Mouse (Mus musculus) liver, embryonic 12.5 days (tissue): Measurements from ENCODE around the gene R3hdm1. TPM values are rescaled to one million over a fixed set of nuclear protein-coding genes. Genes with fewer than 3 reads are reported as not detected.
"Not testable (repeated sequence)": the region's sequence is repeated elsewhere in the genome, so short reads cannot be mapped to it uniquely, and the experiment has no call there.

Source experiments
- ATAC-seq: fragments of 200-750 bp; cut with Nextera tagmentation; 2 replicates; pipeline ENCODE4 v1.8.0; 2017; ENCODE audit warnings: moderate number of reproducible peaks, mild to moderate bottlenecking, moderate library complexity
- H3K27ac ChIP-seq: fragments of 300-500 bp; sonication (generic); 2 replicates; pipeline ENCODE4 v1.5.1; 2016; ENCODE audit warnings: mild to moderate bottlenecking
- H3K27me3 ChIP-seq: fragments of 300-500 bp; sonication (generic); replicated peaks from 2 replicates; pipeline ENCODE4 v1.6.1; 2016; ENCODE audit warnings: mild to moderate bottlenecking, moderate library complexity
- H3K36me3 ChIP-seq: fragments of 300-500 bp; sonication (generic); 2 replicates; pipeline ENCODE4 v1.6.1; 2016; ENCODE audit warnings: mild to moderate bottlenecking, moderate library complexity
- H3K4me1 ChIP-seq: fragments of 300-500 bp; sonication (generic); 2 replicates; pipeline ENCODE4 v1.6.1; 2016
- H3K4me2 ChIP-seq: fragments of 300-500 bp; sonication (generic); 2 replicates; pipeline ENCODE4 v1.6.1; 2016; ENCODE audit warnings: mild to moderate bottlenecking, moderate library complexity
- H3K4me3 ChIP-seq: fragments of 300-500 bp; sonication (generic); 2 replicates; pipeline ENCODE4 v1.5.1; 2016; ENCODE audit warnings: mild to moderate bottlenecking, moderate library complexity
- H3K9ac ChIP-seq: fragments of 300-500 bp; sonication (generic); 2 replicates; pipeline ENCODE4 v1.6.1; 2016; ENCODE audit warnings: mild to moderate bottlenecking, moderate library complexity
- H3K9me3 ChIP-seq: fragments of 300-500 bp; sonication (generic); replicated peaks from 2 replicates; pipeline ENCODE4 v1.6.1; 2016; ENCODE audit warnings: mild to moderate bottlenecking, moderate library complexity
- WGBS: fragments of 180-500 bp; shearing (Covaris S2); methylation state at CpG from one replicate; pipeline ENCODE4 v1.1.7; 2016; ENCODE audit not compliant: insufficient replicate concordance; 5-methylcytosine and 5-hydroxymethylcytosine counted together
- polyA plus RNA-seq: library from polyadenylated mRNA; unstranded; fragments of >200 nt; fragmentation: Nextera tagmentation; extraction: Ambion mirVana; gene quantifications from 2 replicates; pipeline ENCODE4 v1.2.1, GENCODE M21; 2016

Gene R3hdm1
- polyA plus RNA-seq, 1 experiment from 2014 or later, result 48.7 TPM

- no peaks in the 10 kb centered on the region for H3K9me3 ChIP-seq
- H3K4me2 ChIP-seq, result no peak overlapping the region
- H3K4me3 ChIP-seq, result no peak overlapping the region
- H3K36me3 ChIP-seq, result peaks cover 14% of the 10 kb centered on the region
- no peaks in the 10 kb centered on the region for H3K27me3 ChIP-seq
- 78% methylated on average over 2 of the region's 2 CpGs for WGBS
- peaks cover 8% of the 10 kb centered on the region for H3K4me1 ChIP-seq
- no peak overlapping the region for H3K9ac ChIP-seq
- ATAC-seq, result no peak
- H3K27ac ChIP-seq, result no peak overlapping the region
These were observed 25.3 kb upstream of the R3hdm1 start for GRCm38 (mm10) chr1:128077788-128078187.

GRCm38 (mm10) chr1:128078646-128079045 lies 24.5 kb upstream of the R3hdm1 start:
- no peak for ATAC-seq

DNA sequence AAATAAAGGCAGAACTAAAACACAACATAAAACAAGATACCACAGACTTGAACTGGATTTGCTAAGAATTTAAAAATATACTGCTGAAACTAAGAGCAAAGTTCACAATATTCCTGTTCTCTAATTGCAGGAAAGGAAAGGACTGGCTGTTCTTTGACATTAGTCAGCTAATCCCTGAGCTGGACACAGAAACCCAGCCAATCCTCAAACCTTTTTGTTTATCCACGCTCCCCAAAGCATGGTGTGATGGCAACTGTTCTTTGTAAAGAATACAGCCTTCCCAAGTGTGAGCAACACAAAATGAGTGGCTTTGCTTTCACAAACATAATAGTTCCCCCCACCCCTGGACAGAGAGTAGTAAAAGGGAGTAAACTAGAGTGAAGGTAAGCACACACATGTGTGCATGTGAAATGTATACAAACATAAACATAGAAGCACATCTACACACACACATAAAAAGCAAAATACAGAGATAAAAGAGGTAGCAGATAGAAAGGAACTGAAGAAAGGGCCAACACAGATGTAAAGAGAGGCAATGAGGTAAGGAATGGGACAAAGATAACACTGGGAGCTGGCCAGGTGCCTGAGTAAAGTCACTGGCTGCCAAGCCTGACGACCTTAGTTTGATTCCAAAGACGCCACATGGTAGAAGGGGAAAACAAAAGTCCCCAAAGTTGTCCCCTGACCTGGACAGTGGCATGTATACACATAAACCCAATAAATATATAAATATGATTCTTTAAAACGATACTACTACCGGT lies 22.0 kb upstream of the R3hdm1 start:
- no peak for ATAC-seq
- WGBS, result 79% methylated on average over 5 of the region's 5 CpGs

More at GRCm38 (mm10) chr1:128078646-128079045, 24.5 kb upstream of the R3hdm1 start:
- no peak overlapping the region for H3K9ac ChIP-seq
- H3K27me3 ChIP-seq, result no peaks in the 10 kb centered on the region
- H3K27ac ChIP-seq, result no peak overlapping the region
- no peaks in the 10 kb centered on the region for H3K9me3 ChIP-seq
- no peak overlapping the region for H3K4me2 ChIP-seq
- peaks cover 8% of the 10 kb centered on the region for H3K4me1 ChIP-seq
- peaks cover 14% of the 10 kb centered on the region for H3K36me3 ChIP-seq
- H3K4me3 ChIP-seq, result no peak overlapping the region
- WGBS, result 84% methylated on average over 1 of the region's 1 CpGs

DNA sequence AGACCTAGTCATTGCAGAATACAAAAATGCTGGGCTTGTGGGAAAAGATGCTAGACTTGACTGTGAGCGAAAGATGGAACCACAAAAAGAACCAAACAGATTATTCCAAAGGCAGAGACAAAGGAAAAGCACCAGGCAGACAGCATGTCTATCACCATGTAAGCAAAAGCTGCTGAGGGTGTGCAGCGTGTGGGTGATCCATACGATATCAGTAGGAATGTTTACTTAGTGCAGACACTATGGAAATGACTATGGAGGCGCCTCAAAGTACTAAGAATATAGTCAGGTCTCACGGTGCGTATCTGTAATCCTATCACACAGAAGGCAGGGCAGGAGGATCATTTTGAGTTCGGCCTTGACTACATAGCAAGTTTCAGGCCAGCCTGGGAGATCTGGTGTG lies 21.2 kb upstream of the R3hdm1 start:
- peaks cover 14% of the 10 kb centered on the region for H3K36me3 ChIP-seq
- no peak for ATAC-seq
- WGBS, result 84% methylated on average over 7 of the region's 7 CpGs
- no peaks in the 10 kb centered on the region for H3K9me3 ChIP-seq
- H3K9ac ChIP-seq, result no peak overlapping the region
- H3K4me1 ChIP-seq, result peaks cover 8% of the 10 kb centered on the region
- no peaks in the 10 kb centered on the region for H3K27me3 ChIP-seq
- no peak overlapping the region for H3K4me2 ChIP-seq
- no peak overlapping the region for H3K27ac ChIP-seq
- no peak overlapping the region for H3K4me3 ChIP-seq

More for the DNA sequence above, 22.0 kb upstream of the R3hdm1 start:
- no peak overlapping the region for H3K9ac ChIP-seq
- H3K36me3 ChIP-seq, result peaks cover 11% of the 10 kb centered on the region
- H3K27ac ChIP-seq, result no peak overlapping the region
- no peaks in the 10 kb centered on the region for H3K27me3 ChIP-seq
- H3K4me1 ChIP-seq, result peaks cover 8% of the 10 kb centered on the region
- H3K4me3 ChIP-seq, result no peak overlapping the region
- H3K9me3 ChIP-seq, result no peaks in the 10 kb centered on the region
- no peak overlapping the region for H3K4me2 ChIP-seq

DNA sequence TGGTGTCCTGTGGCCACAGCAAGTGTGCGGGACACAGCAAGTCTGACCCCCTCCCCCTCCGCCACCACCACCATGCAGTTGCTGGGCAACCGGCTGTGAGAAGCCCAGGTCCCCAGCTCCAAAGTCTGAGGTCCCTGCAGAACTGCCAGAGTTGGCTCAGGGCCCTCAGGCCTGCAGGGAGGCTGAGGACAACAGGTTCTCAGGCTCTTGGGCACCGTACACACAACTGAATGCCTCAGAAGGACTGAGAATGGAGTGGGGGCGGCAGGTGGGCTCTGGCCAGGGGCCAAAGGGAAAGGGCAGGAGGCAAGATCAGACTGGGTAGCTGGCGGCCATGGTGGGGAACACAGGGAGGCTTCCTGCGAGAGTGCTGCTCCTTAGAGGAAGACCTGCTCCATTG lies 20.3 kb upstream of the R3hdm1 start:
- Histone ChIP-seq H3K27ac (no peak overlapping the region), H3K4me2 (no peak overlapping the region), H3K4me3 (no peak overlapping the region), H3K27me3 (no peaks in the 10 kb centered on the region), H3K9ac (no peak overlapping the region), H3K4me1 (peaks cover 8% of the 10 kb centered on the region), H3K9me3 (no peaks in the 10 kb centered on the region), H3K36me3 (peaks cover 14% of the 10 kb centered on the region)
- ATAC-seq, result no peak
- 83% methylated on average over 7 of the region's 7 CpGs for WGBS

GRCm38 (mm10) chr1:128094686-128095085 lies 8.4 kb upstream of the R3hdm1 start:
- Histone ChIP-seq H3K9me3 (no peaks in the 10 kb centered on the region), H3K36me3 (peaks cover 23% of the 10 kb centered on the region), H3K9ac (no peak overlapping the region), H3K4me1 (peaks cover 11% of the 10 kb centered on the region), H3K4me3 (no peak overlapping the region), H3K27me3 (no peaks in the 10 kb centered on the region), H3K4me2 (no peak overlapping the region), H3K27ac (no peak overlapping the region)
- ATAC-seq, result no peak
- WGBS, result 76% methylated on average over 1 of the region's 2 CpGs

DNA sequence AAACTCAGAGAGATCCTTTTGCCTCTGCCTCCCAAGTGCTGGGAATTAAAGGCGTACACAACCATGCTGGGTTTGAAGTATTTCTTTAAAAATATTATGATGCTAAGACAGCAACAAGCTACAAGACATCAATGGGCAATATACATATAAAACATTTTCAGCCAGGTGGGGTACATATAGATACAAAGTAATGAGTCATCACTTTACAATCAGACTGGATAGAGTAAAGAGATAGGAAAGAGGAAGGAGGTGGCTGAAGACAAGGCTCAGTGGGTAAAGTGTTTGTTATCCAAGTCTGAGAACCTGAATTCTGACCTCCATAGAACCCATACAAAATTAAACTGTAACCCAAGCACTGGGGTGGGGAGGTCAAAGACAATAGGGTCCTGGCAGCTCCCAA lies 4.8 kb upstream of the R3hdm1 start:
- H3K9ac ChIP-seq, result no peak overlapping the region
- H3K27me3 ChIP-seq, result no peaks in the 10 kb centered on the region
- peaks cover 24% of the 10 kb centered on the region for H3K4me1 ChIP-seq
- WGBS, result 90% methylated on average over 1 of the region's 1 CpGs
- no peaks in the 10 kb centered on the region for H3K36me3 ChIP-seq
- ATAC-seq, result no peak
- H3K4me2 ChIP-seq, result no peak overlapping the region
- no peak overlapping the region for H3K4me3 ChIP-seq
- no peaks in the 10 kb centered on the region for H3K9me3 ChIP-seq
- no peak overlapping the region for H3K27ac ChIP-seq

DNA sequence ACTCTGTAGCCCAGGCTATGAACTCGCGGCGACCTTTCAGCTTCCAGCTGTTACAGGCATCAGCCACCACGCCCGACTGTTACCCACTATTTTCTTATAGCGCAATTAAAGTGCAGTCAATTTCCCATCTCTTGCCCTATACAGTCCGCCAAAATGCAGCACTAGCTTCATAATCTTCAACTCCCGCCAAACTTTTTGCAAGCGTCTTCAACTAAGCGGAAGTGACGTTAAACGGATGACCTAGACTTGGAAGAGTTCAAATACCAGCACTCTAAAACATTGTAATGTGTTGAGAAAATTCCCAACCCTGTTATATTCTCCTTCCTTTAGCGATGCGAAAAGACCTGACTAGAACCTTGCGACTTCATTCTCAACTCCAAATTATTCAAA lies 855 bp upstream of the R3hdm1 start:
- peak overlapping the region; percentile 71 for H3K4me2 ChIP-seq
- H3K27me3 ChIP-seq, result no peaks in the 10 kb centered on the region
- peak; percentile 53 for ATAC-seq
- under 1% methylated on average over 15 of the region's 15 CpGs for WGBS
- peaks cover 49% of the 10 kb centered on the region for H3K4me1 ChIP-seq
- H3K36me3 ChIP-seq, result no peaks in the 10 kb centered on the region
- H3K27ac ChIP-seq, result peak overlapping the region; percentile 85
- H3K9me3 ChIP-seq, result no peaks in the 10 kb centered on the region
- H3K9ac ChIP-seq, result peak overlapping the region; percentile 74
- peak overlapping the region; percentile 96 for H3K4me3 ChIP-seq

DNA sequence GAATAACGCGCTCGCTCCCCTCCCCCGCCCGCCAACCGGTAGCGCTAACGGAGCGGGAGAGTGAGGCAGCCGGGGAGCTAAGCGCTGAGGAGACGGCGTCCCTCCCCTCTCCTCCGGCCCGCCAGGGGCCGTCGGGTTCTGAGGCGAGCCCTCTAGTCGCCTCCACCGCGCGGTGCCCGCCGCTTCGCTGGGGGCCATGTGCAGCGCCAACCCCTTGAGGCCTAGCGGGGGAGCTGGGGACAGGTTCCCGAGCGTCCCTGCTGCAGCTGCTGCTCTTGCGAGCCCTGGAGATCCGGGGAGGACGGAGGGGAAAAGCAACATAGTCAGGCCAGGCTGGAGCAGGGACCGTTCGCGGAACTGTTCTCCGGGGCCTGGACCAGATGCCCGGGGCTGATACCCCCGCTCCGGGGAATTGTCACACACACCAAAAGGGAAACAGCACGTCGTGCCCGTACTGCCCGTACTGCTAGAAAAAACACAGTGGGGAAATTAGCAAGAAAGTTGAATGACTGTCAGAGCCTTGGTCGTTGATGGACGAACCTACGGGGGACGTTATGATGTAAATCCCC lies 503 bp downstream of the R3hdm1 start:
- H3K36me3 ChIP-seq, result no peaks in the 10 kb centered on the region
- H3K4me1 ChIP-seq, result peaks cover 54% of the 10 kb centered on the region
- ATAC-seq, result peak; percentile 58
- peak overlapping the region; percentile 95 for H3K27ac ChIP-seq
- H3K9me3 ChIP-seq, result no peaks in the 10 kb centered on the region
- H3K9ac ChIP-seq, result peak overlapping the region; percentile 94
- H3K4me2 ChIP-seq, result peak overlapping the region; percentile 76
- under 1% methylated on average over 43 of the region's 47 CpGs for WGBS
- H3K27me3 ChIP-seq, result no peaks in the 10 kb centered on the region
- peak overlapping the region; percentile 96 for H3K4me3 ChIP-seq

DNA sequence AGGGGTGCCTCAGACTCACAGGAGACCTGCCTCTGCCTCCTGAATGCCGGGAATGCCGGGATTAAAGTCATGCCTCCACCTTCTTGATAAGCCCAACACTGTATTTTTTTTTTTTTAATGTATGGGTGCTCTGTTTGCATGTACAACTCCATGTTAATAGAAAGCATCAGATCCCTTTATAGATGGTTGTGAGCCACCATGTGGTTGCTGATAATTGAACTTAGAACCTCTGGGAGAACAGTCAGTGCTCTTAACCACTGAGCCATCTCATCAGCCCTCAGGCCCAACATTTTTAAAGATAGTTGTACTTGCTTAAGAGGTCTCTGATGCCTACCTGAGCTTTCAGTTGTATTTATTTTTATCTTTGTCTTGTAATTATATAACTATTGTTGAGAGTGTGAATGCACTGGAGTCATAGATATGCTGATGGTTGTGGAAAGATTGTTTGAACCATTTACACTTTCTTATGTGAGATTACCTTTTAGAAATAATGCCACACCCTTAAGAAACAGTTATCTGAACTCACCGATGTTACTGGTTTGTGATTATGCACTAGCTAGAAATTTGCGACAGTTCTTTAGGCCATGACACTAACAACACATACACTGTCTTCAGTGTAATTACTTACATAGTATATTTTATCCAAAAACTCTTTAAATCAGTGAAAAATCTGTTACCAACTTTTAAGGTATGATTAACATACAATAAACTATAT lies 18.0 kb downstream of the R3hdm1 start:
- peak; percentile 55 for ATAC-seq
- no peak overlapping the region for H3K4me2 ChIP-seq

DNA sequence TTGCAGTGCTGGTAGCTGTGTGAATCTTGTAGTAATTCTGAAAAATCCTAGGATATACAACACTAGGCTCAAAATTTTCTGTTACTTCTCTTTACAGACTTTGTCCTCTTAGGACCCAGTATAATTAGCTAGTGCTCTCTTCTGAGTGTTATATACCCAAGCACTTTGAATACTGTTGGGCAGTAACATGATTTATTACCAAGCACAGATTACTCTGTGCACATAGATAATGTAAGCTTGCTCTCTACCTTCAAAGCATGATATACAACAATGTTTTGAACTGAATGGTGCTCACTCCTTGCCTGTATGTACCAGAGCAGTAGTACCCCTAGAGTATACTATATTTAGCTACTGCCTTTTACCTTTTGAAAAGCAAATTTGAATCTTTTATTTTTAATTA lies 33.1 kb downstream of the R3hdm1 start:
- H3K27me3 ChIP-seq, H3K4me3 ChIP-seq, ATAC-seq, H3K9me3 ChIP-seq, H3K36me3 ChIP-seq, H3K27ac ChIP-seq, H3K9ac ChIP-seq, H3K4me2 ChIP-seq, H3K4me1 ChIP-seq: not testable (repeated sequence)

More for the DNA sequence above, 18.0 kb downstream of the R3hdm1 start:
- Histone ChIP-seq H3K36me3 (peaks cover 11% of the 10 kb centered on the region; the same call in 1 of the 2 replicates), H3K27me3 (no peaks in the 10 kb centered on the region), H3K9me3 (no peaks in the 10 kb centered on the region), H3K4me3 (no peak overlapping the region), H3K27ac (peak overlapping the region; percentile 55), H3K9ac (no peak overlapping the region), H3K4me1 (peaks cover 14% of the 10 kb centered on the region)
- 51% methylated on average over 4 of the region's 4 CpGs for WGBS

DNA sequence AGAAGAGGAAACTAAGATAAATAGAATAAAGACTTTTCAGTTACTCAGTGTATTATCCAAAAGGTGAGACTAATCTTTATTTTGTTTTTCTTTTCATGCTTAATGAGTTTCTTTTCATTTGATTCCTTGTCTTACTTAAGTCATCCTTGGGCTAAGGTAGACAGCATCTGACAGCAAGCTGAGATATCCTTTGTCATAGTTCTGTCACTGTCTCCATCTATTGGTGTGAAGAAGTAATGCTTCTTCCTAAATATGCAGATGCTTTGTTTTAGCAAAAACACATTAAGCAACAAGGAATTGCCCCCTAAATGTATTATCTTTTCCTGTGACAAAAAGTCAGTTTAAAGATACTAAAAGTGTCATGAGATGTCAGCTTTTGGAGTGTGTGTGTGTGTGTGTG lies 37.9 kb downstream of the R3hdm1 start:
- Histone ChIP-seq H3K36me3 (no peaks in the 10 kb centered on the region), H3K27me3 (no peaks in the 10 kb centered on the region), H3K4me3 (no peak overlapping the region), H3K9me3 (no peaks in the 10 kb centered on the region), H3K27ac (no peak overlapping the region), H3K4me2 (no peak overlapping the region), H3K9ac (no peak overlapping the region), H3K4me1 (no peaks in the 10 kb centered on the region)
- ATAC-seq, result no peak
